Mouse (Mus musculus) neutrophil, adult 65 days (primary cell): ENCODE measurements around the gene Pik3c2g. TPM values are rescaled to one million over a fixed set of nuclear protein-coding genes. Genes with fewer than 3 reads are reported as not detected.

Experiments
- total RNA-seq: library from RNA; stranded (reverse); gene quantifications from 2 replicates; pipeline ENCODE4 v1.2.4, GENCODE M21; 2023

Gene Pik3c2g
- total RNA-seq: not detected in 2 replicates

GRCm38 (mm10) chr6:139586892-139587291 lies at the start of gene Pik3c2g:
Gene Pik3c2g (plus strand): TSS chr6:139587221.

Other genes starting within 250 kb of the Pik3c2g start
- gene Rergl, start 85.2 kb upstream of the Pik3c2g start, total RNA-seq: not detected in 2 replicates